Comparison of ENCODE assay signal across 13 mouse cellular contexts in genomic region chr12:49739960-49740740, GRCm38 (mm10).
DNase-seq lines count a peak whose midpoint lies in the region; ATAC-seq lines count a peak whose summit lies in the region.
"Had no signal": no experiment of that assay in that cellular context is flagged by ENCODE, and none has a peak within 500 bp of the region (broad histone marks: within the 10 kb centered on the region; RNA-seq: fewer than 3 reads in every experiment).

No protein-coding gene starts in this region.

- 0 out of 2 replicates have a peak overlapping the region, but pooled peaks have one; percentile 8 for H3K4me3 ChIP-seq in forebrain, embryonic 16.5 days (replicated peaks; ENCODE audit: low read length)
- no peak overlapping the region for H3K4me3 ChIP-seq in hindbrain, embryonic 14.5 days (replicated peaks; ENCODE audit: low read length)
- H3K4me3 ChIP-seq: embryonic facial prominence, embryonic 13.5 days had no signal

- H3K9me3 ChIP-seq in forebrain, embryonic 16.5 days (ENCODE audit: control insufficient read depth, low read length) = no peaks in the 10 kb centered on the region
- no peaks in the 10 kb centered on the region for H3K9me3 ChIP-seq in hindbrain, embryonic 14.5 days (ENCODE audit: control insufficient read depth, low read length)
- H3K9me3 ChIP-seq: embryonic facial prominence, embryonic 13.5 days had no signal

- peaks cover 2% of the 10 kb centered on the region; the same call in 1 of the 2 replicates for H3K4me1 ChIP-seq in forebrain, embryonic 16.5 days (replicated peaks; ENCODE audit: control insufficient read depth, insufficient read depth, low read length)
- H3K4me1 ChIP-seq in hindbrain, embryonic 14.5 days (replicated peaks; ENCODE audit: control insufficient read depth, insufficient read depth, low read length) = no peaks in the 10 kb centered on the region
- H3K4me1 ChIP-seq: embryonic facial prominence, embryonic 13.5 days had no signal

- H3K27me3 ChIP-seq in forebrain, embryonic 16.5 days (replicated peaks; ENCODE audit: control insufficient read depth, insufficient read depth, low read length) = no peaks in the 10 kb centered on the region
- no peaks in the 10 kb centered on the region for H3K27me3 ChIP-seq in hindbrain, embryonic 14.5 days (ENCODE audit: control insufficient read depth, insufficient read depth, low read length)
- H3K27me3 ChIP-seq: embryonic facial prominence, embryonic 13.5 days had no signal

- DNase-seq in cerebellum, postnatal 25 days = peak; percentile 8 to 20
- DNase-seq in cerebellum, adult 11-12 months = no peak
- peak; percentile 60 for DNase-seq in layer of hippocampus, adult 9-11 months
- peak; percentile 14 for DNase-seq in right cerebral cortex, postnatal 14 days
- DNase-seq in hindbrain, embryonic 14.5 days (ENCODE audit: low spot score) = no peak
- DNase-seq in thymus, postnatal 14 days = no peak
- DNase-seq in adrenal gland, postnatal 4 days (ENCODE audit: low spot score in 2 of 2) = no peak
- DNase-seq: kidney, postnatal 25 days; lung, postnatal 10 days had no signal

- H3K9ac ChIP-seq in forebrain, embryonic 16.5 days (replicated peaks; ENCODE audit: low read depth, low read length) = no peak overlapping the region
- no peak overlapping the region for H3K9ac ChIP-seq in hindbrain, embryonic 14.5 days
- H3K9ac ChIP-seq: embryonic facial prominence, embryonic 13.5 days had no signal

- H3K27ac ChIP-seq in forebrain, embryonic 16.5 days (ENCODE audit: low read length) = peak overlapping the region; percentile 72
- no peak overlapping the region for H3K27ac ChIP-seq in hindbrain, embryonic 14.5 days
- H3K27ac ChIP-seq: embryonic facial prominence, embryonic 13.5 days had no signal

- peak; percentile 76 for ATAC-seq in forebrain, embryonic 16.5 days
- ATAC-seq in hindbrain, embryonic 14.5 days (ENCODE audit: low FRiP score) = no peak
- ATAC-seq: intestine, postnatal 0 days had no signal

- H3K4me2 ChIP-seq in forebrain, embryonic 16.5 days (ENCODE audit: low read length) = peak overlapping the region; percentile 39
- H3K4me2 ChIP-seq in hindbrain, embryonic 14.5 days (replicated peaks) = no peak overlapping the region
- H3K4me2 ChIP-seq: embryonic facial prominence, embryonic 13.5 days; midbrain, embryonic 11.5 days had no signal

- WGBS in forebrain, embryonic 16.5 days = 59% methylated on average over 12 of the region's 12 CpGs
- WGBS in hindbrain, embryonic 14.5 days = 88% methylated on average over 12 of the region's 12 CpGs

- H3K36me3 ChIP-seq in forebrain, embryonic 16.5 days (ENCODE audit: control insufficient read depth, insufficient read depth) = no peaks in the 10 kb centered on the region
- H3K36me3 ChIP-seq in hindbrain, embryonic 14.5 days (replicated peaks; ENCODE audit: control insufficient read depth, insufficient read depth) = no peaks in the 10 kb centered on the region
- H3K36me3 ChIP-seq: embryonic facial prominence, embryonic 13.5 days had no signal

Comparison
In these comparisons a context has a peak if more than half of its experiments do, and no peak if none do; other contexts are left out.
1. DNase-seq: peak in cerebellum, postnatal 25 days (2 of 2), layer of hippocampus, adult 9-11 months (single experiment) and right cerebral cortex, postnatal 14 days (single experiment); none in cerebellum, adult 11-12 months (single experiment), hindbrain, embryonic 14.5 days (single experiment), thymus, postnatal 14 days (single experiment) and adrenal gland, postnatal 4 days (0 of 2).